Mouse (Mus musculus) granulocyte monocyte progenitor cell, adult 5-6 weeks (primary cell): ENCODE results near the gene Rita1. TPM values are rescaled to one million over a fixed set of nuclear protein-coding genes. Genes with fewer than 3 reads are reported as not detected.

ENCODE experiments used
- ATAC-seq: replicated peaks from 2 replicates; pipeline ENCODE4 v1.8.0; 2016; ENCODE audit warnings: mild to moderate bottlenecking, moderate TSS enrichment, inconsistent platforms; ENCODE audit not compliant: poor library complexity, severe bottlenecking
- total RNA-seq, 2 experiments: library from RNA; stranded (forward) in 1 of 2; stranded (reverse) in 1 of 2; fragments of 200-712, 200-1000 nt in 1 of 2; fragments of >200 nt in 1 of 2; fragmentation: Nextera tagmentation in 1 of 2; gene quantifications; 2 replicates each; pipeline ENCODE4 v1.2.3; 2014 to 2017

Gene Rita1
- total RNA-seq, 2 experiments from 2014 or later = 3.0 to 3.9 TPM

GRCm38 (mm10) chr5:120560129-120560615 is 52.2 kb downstream of the Rita1 start:
- ATAC-seq = peak; percentile 67

GRCm38 (mm10) chr5:120558762-120559161 is 53.6 kb downstream of the Rita1 start:
- peak; percentile 76 for ATAC-seq

GRCm38 (mm10) chr5:120558041-120558440 is 54.3 kb downstream of the Rita1 start:
- ATAC-seq = no peak

GRCm38 (mm10) chr5:120555871-120556270 is 56.5 kb downstream of the Rita1 start:
- ATAC-seq = no peak

- no peak for ATAC-seq
Measured at GRCm38 (mm10) chr5:120550673-120551072, 61.7 kb downstream of the Rita1 start.

- ATAC-seq = no peak
Measured at GRCm38 (mm10) chr5:120550137-120550536, 62.3 kb downstream of the Rita1 start.

GRCm38 (mm10) chr5:120548236-120548850 is 64.0 kb downstream of the Rita1 start:
- ATAC-seq = no peak

Other genes starting within 250 kb of the Rita1 start
- not detected in 2 replicates for gene Lhx5, start 180.9 kb downstream of the Rita1 start, total RNA-seq (2014; fragmentation: Nextera tagmentation)
- not detected in 2 replicates for gene Lhx5, start 180.9 kb downstream of the Rita1 start, total RNA-seq (2017)
- 1.3 and 3.5 TPM in 2 replicates for gene Sdsl, start 139.8 kb downstream of the Rita1 start, total RNA-seq (2014; fragmentation: Nextera tagmentation)
- 2.4 and 2.8 TPM in 2 replicates for gene Sdsl, start 139.8 kb downstream of the Rita1 start, total RNA-seq (2017)
- gene Sds, start 136.1 kb downstream of the Rita1 start, total RNA-seq (2014; fragmentation: Nextera tagmentation) = not detected in 2 replicates
- not detected in 2 replicates for gene Sds, start 136.1 kb downstream of the Rita1 start, total RNA-seq (2017)
- gene Plbd2, start 109.0 kb downstream of the Rita1 start, total RNA-seq (2014; fragmentation: Nextera tagmentation) = 18.2 and 20.8 TPM in 2 replicates
- 8.9 and 9.4 TPM in 2 replicates for gene Plbd2, start 109.0 kb downstream of the Rita1 start, total RNA-seq (2017)
- 24.9 and 38.3 TPM in 2 replicates for gene Slc8b1, start 101.4 kb downstream of the Rita1 start, total RNA-seq (2014; fragmentation: Nextera tagmentation)
- gene Slc8b1, start 101.4 kb downstream of the Rita1 start, total RNA-seq (2017) = 30.1 and 31.8 TPM in 2 replicates
- gene Tpcn1, start 23.9 kb downstream of the Rita1 start, total RNA-seq (2014; fragmentation: Nextera tagmentation) = 28.8 and 41.5 TPM in 2 replicates
- gene Tpcn1, start 23.9 kb downstream of the Rita1 start, total RNA-seq (2017) = 12.7 and 14.1 TPM in 2 replicates
- not detected in 2 replicates for gene Iqcd, start 23.6 kb downstream of the Rita1 start, total RNA-seq (2014; fragmentation: Nextera tagmentation)
- not detected in 2 replicates for gene Iqcd, start 23.6 kb downstream of the Rita1 start, total RNA-seq (2017)
- gene Ddx54, start 150 bp upstream of the Rita1 start, total RNA-seq (2014; fragmentation: Nextera tagmentation) = 21.5 and 27.9 TPM in 2 replicates
- gene Ddx54, start 150 bp upstream of the Rita1 start, total RNA-seq (2017) = 33.1 and 38.7 TPM in 2 replicates
- not detected in 2 replicates for gene Cfap73, start 21.6 kb upstream of the Rita1 start, total RNA-seq (2014; fragmentation: Nextera tagmentation)
- not detected in 2 replicates for gene Cfap73, start 21.6 kb upstream of the Rita1 start, total RNA-seq (2017)
- gene Rasal1, start 36.2 kb upstream of the Rita1 start, total RNA-seq (2014; fragmentation: Nextera tagmentation) = not detected in 2 replicates
- not detected in 2 replicates for gene Rasal1, start 36.2 kb upstream of the Rita1 start, total RNA-seq (2017)
- gene Dtx1, start 99.3 kb upstream of the Rita1 start, total RNA-seq (2014; fragmentation: Nextera tagmentation) = not detected in 2 replicates
- gene Dtx1, start 99.3 kb upstream of the Rita1 start, total RNA-seq (2017) = not detected in 2 replicates
- gene Oas2, start 137.3 kb upstream of the Rita1 start, total RNA-seq (2014; fragmentation: Nextera tagmentation) = 0.47 TPM in 1 of 2 replicates, not detected in the other
- gene Oas2, start 137.3 kb upstream of the Rita1 start, total RNA-seq (2017) = 1.0 TPM in 1 of 2 replicates, not detected in the other
- gene Oas3, start 165.1 kb upstream of the Rita1 start, total RNA-seq (2014; fragmentation: Nextera tagmentation) = 0.17 and 1.3 TPM in 2 replicates
- 0.77 and 0.90 TPM in 2 replicates for gene Oas3, start 165.1 kb upstream of the Rita1 start, total RNA-seq (2017)
- gene Oas1e, start 182.9 kb upstream of the Rita1 start, total RNA-seq (2014; fragmentation: Nextera tagmentation) = not detected in 2 replicates
- not detected in 2 replicates for gene Oas1e, start 182.9 kb upstream of the Rita1 start, total RNA-seq (2017)
- 3.8 TPM in 1 of 2 replicates, not detected in the other for gene Oas1c, start 199.9 kb upstream of the Rita1 start, total RNA-seq (2014; fragmentation: Nextera tagmentation)
- gene Oas1c, start 199.9 kb upstream of the Rita1 start, total RNA-seq (2017) = 0.21 and 2.5 TPM in 2 replicates
- gene Oas1f, start 234.8 kb upstream of the Rita1 start, total RNA-seq (2014; fragmentation: Nextera tagmentation) = not detected in 2 replicates
- gene Oas1f, start 234.8 kb upstream of the Rita1 start, total RNA-seq (2017) = not detected in 2 replicates
- not detected in 2 replicates for gene Oas1h, start 248.8 kb upstream of the Rita1 start, total RNA-seq (2014; fragmentation: Nextera tagmentation)
- not detected in 2 replicates for gene Oas1h, start 248.8 kb upstream of the Rita1 start, total RNA-seq (2017)